Mouse (Mus musculus): ENCODE data around the gene Tm9sf1.

GRCm38 (mm10) chr14:55590748-55591330 is 52.8 kb downstream of the Tm9sf1 start, which contains the start of gene Psme2:
- TF ChIP-seq EP300 (IDR thresholded peaks at IDR 0.05) = no peak
- TF ChIP-seq CTCF (IDR thresholded peaks at IDR 0.05) = no peak

Measured in lung, postnatal 0 days (tissue).